Mouse (Mus musculus) adrenal gland, postnatal 4 days (tissue): Measurements from ENCODE around the gene Sytl5. TPM values are rescaled to one million over a fixed set of nuclear protein-coding genes. Genes with fewer than 3 reads are reported as not detected.

Experiments used
- DNase-seq, 2 experiments: peaks; one replicate each; pipeline ENCODE4 v3.0.0; 2021 to 2022; ENCODE audit warnings: low spot score in 2 of 2, mixed read lengths in 2 of 2
- long read RNA-seq, 2 experiments: library from polyadenylated mRNA; stranded (forward); transcript quantifications; one replicate each; pipeline ENCODE4 v2.0.0; 2021
- total RNA-seq, 2 experiments: library from RNA; stranded (reverse); gene quantifications; 2 replicates each; pipeline ENCODE4 v1.2.3; 2021

Sytl5 gene
- 1 to 10 TPM; 3.1 to 3.2 TPM for total RNA-seq
- long read RNA-seq, experiment 1, result 0 reads
- long read RNA-seq, experiment 2, partial matches to known transcripts, result 1 of 2 reads
- long read RNA-seq, experiment 2, other reads (novel, unspliced or antisense), result 1 of 2 reads

- no peak for DNase-seq
Measured at GRCm38 (mm10) chrX:9885322-9885721, at the start of gene Sytl5. Gene Sytl5 (plus strand): TSS chrX:9885622.

DNA sequence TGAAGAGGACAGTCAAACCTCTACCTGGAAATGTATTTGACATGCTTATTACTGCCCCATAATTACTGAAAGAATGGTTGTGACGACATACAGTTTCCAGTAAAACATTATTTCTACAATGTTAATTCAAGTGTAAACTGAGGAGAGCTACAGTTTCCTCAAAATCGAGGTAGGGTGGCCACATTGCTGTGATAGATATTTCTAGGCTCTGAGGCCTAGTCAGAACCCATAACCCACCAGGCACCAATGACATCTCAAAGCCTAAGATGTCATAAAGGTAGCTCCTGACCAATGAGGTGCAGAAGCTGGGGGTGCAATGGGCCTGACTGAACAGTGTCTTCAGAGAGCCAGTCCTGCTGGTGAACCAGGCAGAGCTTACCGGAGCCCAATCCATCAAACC lies 38.8 kb upstream of the Sytl5 start, which contains the start of gene Hypm:
TSS of gene Hypm (plus strand) at position 301 of the 400 bp plus-strand sequence.
- no peak for DNase-seq

DNA sequence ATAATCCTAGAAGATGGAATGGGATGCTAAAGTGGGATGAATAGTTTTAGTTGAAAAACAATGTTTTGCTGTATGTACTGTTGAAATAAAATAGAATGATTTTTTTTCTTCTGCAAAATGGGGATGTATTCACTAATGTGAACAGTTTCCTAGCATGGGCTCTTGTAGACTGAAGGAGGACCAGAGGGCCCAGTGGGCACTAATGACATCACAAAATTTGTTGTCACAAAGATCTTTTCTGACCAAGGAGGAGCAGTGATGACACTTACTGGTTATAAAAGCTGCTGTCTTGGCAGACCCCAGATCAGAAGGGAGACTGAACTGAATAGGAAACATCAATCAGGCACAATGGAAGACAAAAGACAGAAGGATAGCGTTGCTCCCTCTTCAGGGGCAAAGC lies 36.0 kb upstream of the Sytl5 start, which contains the start of gene H2al3:
TSS of gene H2al3 (plus strand) at position 301 of the 400 bp plus-strand sequence.
- DNase-seq, result no peak

GRCm38 (mm10) chrX:9861859-9862258 lies 23.6 kb upstream of the Sytl5 start:
- no peak for DNase-seq

- no peak for DNase-seq
Measured at GRCm38 (mm10) chrX:9875519-9875918, 9.9 kb upstream of the Sytl5 start.

- DNase-seq, result no peak
Measured at GRCm38 (mm10) chrX:9909572-9909971, 24.1 kb downstream of the Sytl5 start.

DNA sequence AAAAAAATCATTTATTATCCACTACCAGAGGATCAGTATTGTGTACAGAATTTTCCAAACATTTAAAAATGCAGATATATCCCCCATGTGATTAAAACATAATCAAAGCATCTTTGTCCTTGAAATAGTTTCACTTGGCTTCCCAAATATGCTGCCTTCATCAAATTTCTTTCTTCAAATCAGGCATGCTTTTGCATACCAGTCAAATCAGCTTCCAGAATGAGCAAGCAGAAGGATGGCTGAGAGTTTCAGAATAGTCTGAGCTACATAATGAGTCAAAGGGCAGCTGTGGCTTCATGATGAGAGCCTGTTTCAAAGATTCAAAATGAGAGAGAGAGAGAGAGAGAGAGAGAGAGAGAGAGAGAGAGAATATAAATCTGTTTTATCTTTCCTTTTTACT lies 48.4 kb downstream of the Sytl5 start:
- DNase-seq, result no peak

DNA sequence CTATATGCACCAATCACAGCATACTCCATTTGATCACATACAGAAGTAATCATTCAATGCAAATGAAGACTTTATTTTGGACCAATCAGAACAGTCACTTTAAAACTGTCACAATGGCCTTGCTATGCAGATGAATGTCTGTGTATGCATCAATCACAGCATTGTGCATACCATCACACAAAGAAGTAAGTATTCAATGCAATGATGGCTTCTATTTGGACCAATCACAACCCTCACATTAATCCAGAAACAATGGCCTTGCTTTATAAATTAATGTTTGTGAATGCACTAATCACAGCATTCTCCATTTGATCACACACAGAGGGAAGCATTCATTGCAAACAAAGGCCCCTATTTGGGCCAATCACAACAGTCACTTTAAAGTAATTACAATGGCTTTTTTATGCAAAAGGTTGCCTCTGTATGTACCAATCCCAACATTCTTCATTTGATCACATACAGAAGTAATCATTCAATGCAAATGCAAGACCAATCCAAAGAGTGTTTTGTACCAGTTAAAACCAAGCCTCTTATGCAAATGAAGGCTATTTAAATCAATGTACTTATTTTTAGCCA lies 98.8 kb downstream of the Sytl5 start:
- DNase-seq, result no peak

DNA sequence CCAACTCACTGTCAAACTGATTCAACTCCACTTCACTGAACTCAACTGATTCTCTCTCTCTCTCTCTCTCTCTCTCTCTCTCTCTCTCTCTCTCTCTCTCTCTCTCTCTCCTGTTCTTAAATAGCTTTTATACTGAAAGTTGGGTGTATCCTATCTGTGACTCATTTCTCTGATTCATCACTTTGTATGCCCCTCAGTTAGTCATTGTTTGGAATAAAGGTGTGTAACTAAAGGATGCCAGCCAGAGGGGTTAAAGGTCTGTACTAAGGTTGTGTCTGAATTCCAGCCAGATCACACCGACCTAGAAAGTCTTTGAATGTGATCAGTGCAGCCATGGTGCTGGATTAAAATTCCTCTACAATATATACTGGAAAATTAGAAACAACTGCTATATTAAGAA lies 115.3 kb downstream of the Sytl5 start:
- DNase-seq, result no peak

- DNase-seq, result no peak
Measured at GRCm38 (mm10) chrX:10005946-10006345, 120.5 kb downstream of the Sytl5 start.

DNA sequence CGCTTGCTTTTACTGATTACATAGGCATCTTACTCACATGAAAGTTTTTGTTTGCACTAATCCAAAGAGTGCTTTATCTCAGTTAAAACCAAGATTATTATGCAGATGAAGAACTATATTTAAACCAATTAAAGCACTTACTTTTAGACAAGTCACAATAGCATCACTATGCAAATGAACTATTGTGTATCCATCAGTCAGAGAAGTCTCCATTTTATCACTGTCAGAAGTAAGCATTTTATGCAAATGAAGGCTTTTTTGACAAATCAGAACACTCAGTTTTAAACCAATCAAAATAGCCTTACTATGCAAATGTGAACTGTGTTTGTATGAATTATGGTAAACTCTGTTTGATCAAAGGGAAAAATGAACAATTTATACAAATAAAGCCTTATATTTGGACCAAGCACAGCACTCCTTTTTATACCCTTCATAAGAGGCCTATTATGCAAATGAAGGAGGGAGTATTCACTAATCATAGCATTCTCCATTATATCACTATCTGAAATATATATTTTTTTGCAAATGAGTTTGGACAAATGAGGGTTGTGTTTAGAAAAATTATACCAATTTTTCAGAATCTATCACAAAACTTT lies 122.4 kb downstream of the Sytl5 start:
- DNase-seq, result no peak

- DNase-seq, result no peak
Measured at GRCm38 (mm10) chrX:10010202-10010601, 124.8 kb downstream of the Sytl5 start.

DNA sequence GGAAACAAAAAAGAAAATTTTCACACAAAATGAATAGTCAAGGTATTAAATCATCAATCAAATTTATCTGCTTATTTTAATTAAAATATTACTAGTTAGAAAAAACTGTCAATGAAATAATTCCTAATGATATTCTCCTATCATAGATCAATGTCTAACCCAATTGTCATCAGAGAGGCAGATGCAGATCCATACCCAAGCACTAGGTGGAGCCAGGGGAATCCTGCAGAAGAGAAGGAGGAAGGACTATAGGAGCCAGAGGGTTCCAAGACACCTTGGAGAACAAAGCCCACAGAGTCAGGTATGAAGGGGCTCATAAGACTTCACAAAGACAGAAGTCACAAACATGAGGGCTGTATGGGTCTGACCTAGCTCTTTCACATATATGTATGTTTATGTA lies 149.2 kb downstream of the Sytl5 start:
- DNase-seq, result no peak

Other genes starting within 250 kb of the Sytl5 start
- gene Dynlt3, start 222.6 kb upstream of the Sytl5 start, total RNA-seq, result 100 to 1,000 TPM; 100 to 109 TPM
- not detected for gene Hypm, start 38.7 kb upstream of the Sytl5 start, total RNA-seq
- not detected for gene H2al3, start 35.9 kb upstream of the Sytl5 start, total RNA-seq
- gene Srpx, start 232.1 kb downstream of the Sytl5 start, total RNA-seq, result 10 to 100 TPM in 1 of 2 experiments, 1 to 10 TPM in 1; 9.4 to 11.4 TPM